Mouse (Mus musculus) kidney, embryonic 16.5 days (tissue): Measurements from ENCODE around the gene U2af2. TPM values are rescaled to one million over a fixed set of nuclear protein-coding genes. Genes with fewer than 3 reads are reported as not detected.

Experiments used
- ATAC-seq: fragments of 200-750 bp; cut with Nextera tagmentation; 2 replicates; pipeline ENCODE4 v1.8.0; 2017; ENCODE audit warnings: moderate TSS enrichment; ENCODE audit not compliant: low FRiP score, low TSS enrichment
- H3K27ac ChIP-seq: fragments of 300-500 bp; sonication (generic); 2 replicates; pipeline ENCODE4 v1.5.1; 2014; ENCODE audit warnings: low read length
- H3K27me3 ChIP-seq: fragments of 300-500 bp; sonication (generic); 2 replicates; pipeline ENCODE4 v1.6.1; 2014; ENCODE audit warnings: low read length, control low read depth, mixed read lengths; ENCODE audit not compliant: insufficient read depth
- H3K36me3 ChIP-seq: fragments of 300-500 bp; sonication (generic); 2 replicates; pipeline ENCODE4 v1.6.1; 2014; ENCODE audit warnings: low read length, control low read depth, mixed read lengths; ENCODE audit not compliant: insufficient read depth
- H3K4me1 ChIP-seq: fragments of 300-500 bp; sonication (generic); 2 replicates; pipeline ENCODE4 v1.6.1; 2014; ENCODE audit warnings: low read length, control low read depth, mixed read lengths; ENCODE audit not compliant: insufficient read depth
- H3K4me2 ChIP-seq: fragments of 300-500 bp; sonication (generic); replicated peaks from 2 replicates; pipeline ENCODE4 v1.6.1; 2014; ENCODE audit warnings: low read depth, low read length
- H3K4me3 ChIP-seq: fragments of 300-500 bp; sonication (generic); 2 replicates; pipeline ENCODE4 v1.5.1; 2014; ENCODE audit warnings: mild to moderate bottlenecking, low read length
- H3K9ac ChIP-seq: fragments of 300-500 bp; sonication (generic); replicated peaks from 2 replicates; pipeline ENCODE4 v1.6.1; 2014; ENCODE audit warnings: low read length
- H3K9me3 ChIP-seq: fragments of 300-500 bp; sonication (generic); 2 replicates; pipeline ENCODE4 v1.6.1; 2016; ENCODE audit warnings: low read length, control low read depth
- WGBS: fragments of 180-500 bp; shearing (Covaris S2); extraction: QIAGEN DNeasy Blood & Tissue Kit; methylation state at CpG from one replicate; pipeline ENCODE4 v1.1.7; 2014; 5-methylcytosine and 5-hydroxymethylcytosine counted together
- polyA plus RNA-seq: library from polyadenylated mRNA; unstranded; fragments of >200 nt; fragmentation: Nextera tagmentation; extraction: Ambion mirVana; gene quantifications from 2 replicates; pipeline ENCODE4 v1.2.1, GENCODE M21; 2015

U2af2 gene
- polyA plus RNA-seq, 1 experiment from 2014 or later: 139 TPM

DNA sequence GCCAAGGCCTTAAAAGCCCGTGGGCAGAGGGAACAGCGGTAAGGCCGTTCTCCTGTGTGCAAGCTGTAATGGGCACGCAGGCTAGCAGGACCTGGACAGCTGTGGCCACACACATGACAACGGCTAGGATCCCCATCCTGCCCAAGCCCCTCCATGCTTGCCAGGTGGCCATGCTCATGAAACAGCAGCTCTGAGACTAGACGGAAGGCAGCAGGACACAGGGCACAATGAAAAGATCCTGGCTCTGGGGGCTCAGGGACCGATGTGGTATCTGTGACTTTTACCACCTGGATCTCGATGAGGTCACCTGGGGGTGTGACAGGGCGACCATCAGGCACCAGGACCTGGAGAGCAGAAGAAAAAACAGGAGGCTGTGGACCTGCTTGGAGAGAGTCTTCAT lies 25.8 kb upstream of the U2af2 start:
- no peak overlapping the region for H3K9ac ChIP-seq
- WGBS: 94% methylated on average over 9 of the region's 9 CpGs
- no peak overlapping the region for H3K27ac ChIP-seq
- H3K4me1 ChIP-seq: peaks cover 16% of the 10 kb centered on the region; the same call in 1 of the 2 replicates
- H3K9me3 ChIP-seq: peaks cover 23% of the 10 kb centered on the region
- H3K27me3 ChIP-seq: no peaks in the 10 kb centered on the region
- H3K36me3 ChIP-seq: peaks cover 53% of the 10 kb centered on the region
- H3K4me3 ChIP-seq: no peak overlapping the region
- H3K4me2 ChIP-seq: no peak overlapping the region
- no peak for ATAC-seq

DNA sequence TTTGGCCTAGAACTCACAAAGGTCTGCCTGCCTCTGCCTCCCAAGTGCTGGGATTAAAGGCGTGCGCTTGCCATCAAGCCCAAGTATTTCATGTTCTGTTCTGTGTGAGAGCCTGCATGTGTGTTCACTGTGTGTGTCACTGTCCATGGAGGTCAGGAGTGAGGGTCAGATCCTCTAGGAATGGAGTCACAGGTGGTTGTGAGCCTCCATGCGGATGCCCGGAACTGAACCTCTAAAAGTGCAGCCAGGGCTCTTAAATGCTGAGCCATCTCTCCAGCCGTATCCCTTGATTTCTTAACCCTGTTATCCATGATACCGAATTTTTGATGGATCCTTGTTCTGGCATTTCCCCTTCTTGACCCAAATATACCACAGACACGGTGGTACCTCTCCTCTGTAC lies 24.9 kb upstream of the U2af2 start:
- Histone ChIP-seq H3K9ac (no peak overlapping the region), H3K9me3 (peaks cover 14% of the 10 kb centered on the region), H3K27me3 (no peaks in the 10 kb centered on the region), H3K4me2 (no peak overlapping the region), H3K27ac (no peak overlapping the region), H3K4me1 (peaks cover 16% of the 10 kb centered on the region; the same call in 1 of the 2 replicates), H3K36me3 (peaks cover 47% of the 10 kb centered on the region), H3K4me3 (no peak overlapping the region)
- 95% methylated on average over 7 of the region's 7 CpGs for WGBS
- ATAC-seq: no peak

DNA sequence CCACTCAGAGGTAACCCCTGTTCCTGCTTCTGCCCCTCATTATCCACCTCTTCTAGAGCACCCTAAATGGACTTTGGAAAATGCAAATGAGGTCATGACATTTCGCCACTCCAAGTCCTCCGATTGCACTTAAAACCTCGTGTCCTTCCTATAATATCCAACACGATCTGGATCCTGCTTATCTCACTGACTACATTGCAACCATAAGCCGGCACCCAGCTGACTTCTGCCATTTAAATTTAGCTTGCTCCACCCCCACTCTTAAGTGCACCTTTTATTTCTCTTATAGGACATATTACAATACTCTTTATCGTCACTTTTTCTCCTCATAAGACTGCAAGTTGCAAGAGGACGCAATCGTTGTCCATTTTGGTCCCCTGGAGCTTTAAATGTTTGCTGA lies 24.5 kb upstream of the U2af2 start:
- Histone ChIP-seq H3K4me2 (peak overlapping the region; percentile 48), H3K4me3 (peak overlapping the region; percentile 81), H3K27ac (peak overlapping the region; percentile 99), H3K9ac (no peak overlapping the region), H3K9me3 (peaks cover 10% of the 10 kb centered on the region; the same call in 1 of the 2 replicates), H3K36me3 (peaks cover 43% of the 10 kb centered on the region), H3K4me1 (peaks cover 16% of the 10 kb centered on the region; the same call in 1 of the 2 replicates), H3K27me3 (no peaks in the 10 kb centered on the region)
- 87% methylated on average over 8 of the region's 8 CpGs for WGBS
- ATAC-seq: no peak

DNA sequence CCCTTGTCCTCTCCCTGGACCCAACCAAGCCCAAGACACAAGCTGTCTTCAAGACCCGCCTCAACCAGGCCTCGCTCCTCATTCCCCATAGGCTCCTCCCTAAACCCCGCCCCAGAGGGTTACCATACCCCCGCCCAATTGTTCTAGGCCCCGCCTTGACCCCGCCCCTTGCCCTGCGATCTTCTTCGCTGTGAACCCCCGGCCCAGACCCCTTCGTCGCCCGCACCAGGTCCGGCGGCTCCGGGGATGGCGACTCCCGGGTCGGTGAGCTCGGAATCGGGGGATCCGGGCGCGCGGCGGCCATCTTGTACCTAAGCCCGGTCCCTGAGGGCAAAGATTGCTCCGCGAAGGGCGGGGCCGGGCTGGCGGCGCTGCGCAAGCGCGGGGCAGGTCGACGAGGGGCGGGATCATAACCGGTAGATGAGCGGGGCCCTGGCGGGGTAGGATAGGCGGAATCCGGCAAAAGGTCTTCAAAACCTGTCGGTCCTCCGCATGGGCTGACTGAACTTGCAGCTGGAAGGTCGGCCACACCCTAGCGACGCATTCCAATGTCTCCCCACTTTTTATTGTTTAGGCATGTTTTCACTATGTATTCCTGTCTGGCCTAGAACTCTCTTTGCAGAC lies 23.7 kb upstream of the U2af2 start, which contains the start of gene Zfp784:
Gene Zfp784, minus strand, starts transcription at position 338 of the 624 bp plus-strand sequence.
- ATAC-seq: peak; percentile 97
- Histone ChIP-seq H3K4me2 (peak within 1 kb of the TSS; percentile 48), H3K36me3 (peaks cover 35% of the 10 kb centered on the region), H3K27me3 (no peaks in the 10 kb centered on the region), H3K4me1 (peaks cover 16% of the 10 kb centered on the region; the same call in 1 of the 2 replicates), H3K27ac (peak within 1 kb of the TSS; percentile 99), H3K4me3 (peak within 1 kb of the TSS; percentile 81), H3K9ac (peak within 1 kb of the TSS; percentile 95), H3K9me3 (peaks cover 6% of the 10 kb centered on the region; the same call in 1 of the 2 replicates)
- WGBS: under 1% methylated on average over 48 of the region's 48 CpGs

DNA sequence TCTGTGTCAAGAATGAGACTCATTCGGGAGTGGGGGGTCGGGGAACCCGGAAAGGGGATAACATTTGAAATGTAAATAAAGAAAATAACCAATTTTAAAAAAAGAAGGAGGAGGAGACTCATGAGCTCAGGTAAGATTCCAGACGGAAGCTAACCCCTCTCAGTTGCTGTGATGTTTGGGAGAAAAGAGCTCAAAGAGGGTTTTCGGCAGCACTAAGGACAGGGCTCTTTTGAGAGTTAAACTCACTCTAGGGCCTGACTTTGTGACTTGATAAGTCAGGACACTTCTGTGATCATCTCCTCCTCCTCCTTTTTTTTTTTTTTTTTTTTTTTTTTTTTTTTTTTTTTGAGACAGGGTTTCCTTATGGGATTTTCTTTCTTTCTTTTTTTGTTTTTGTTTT lies 23.0 kb upstream of the U2af2 start:
- Histone ChIP-seq H3K4me2 (peak overlapping the region; percentile 48), H3K9ac (peak overlapping the region; percentile 95), H3K4me3 (peak overlapping the region; percentile 81), H3K4me1 (peaks cover 16% of the 10 kb centered on the region; the same call in 1 of the 2 replicates), H3K27me3 (no peaks in the 10 kb centered on the region), H3K9me3 (peaks cover 6% of the 10 kb centered on the region; the same call in 1 of the 2 replicates), H3K27ac (peak overlapping the region; percentile 99), H3K36me3 (peaks cover 30% of the 10 kb centered on the region)
- WGBS: 27% methylated on average over 5 of the region's 5 CpGs
- no peak for ATAC-seq

DNA sequence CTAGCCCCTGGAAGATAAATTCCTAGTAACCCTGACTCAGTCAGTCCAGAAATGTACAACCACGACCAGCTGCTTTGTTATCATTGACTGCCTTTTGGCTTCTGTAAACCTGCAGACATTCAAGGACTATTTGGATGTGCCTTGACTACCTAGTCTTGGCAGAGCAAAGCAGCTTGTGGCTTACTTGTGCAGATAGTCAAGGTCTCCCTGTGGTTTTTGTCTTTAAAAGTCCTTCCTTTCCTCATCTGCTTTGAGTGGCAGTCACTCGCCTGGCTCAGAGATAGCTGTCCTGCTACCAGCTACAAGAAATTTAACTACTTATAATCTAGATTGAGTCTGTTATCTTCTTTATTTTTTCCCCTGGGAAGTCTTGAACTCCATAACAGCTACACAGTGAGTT lies 17.0 kb upstream of the U2af2 start:
- 79% methylated on average over 2 of the region's 2 CpGs for WGBS
- Histone ChIP-seq H3K9ac (no peak overlapping the region), H3K4me1 (no peaks in the 10 kb centered on the region), H3K27ac (no peak overlapping the region), H3K4me3 (no peak overlapping the region), H3K27me3 (no peaks in the 10 kb centered on the region), H3K9me3 (no peaks in the 10 kb centered on the region), H3K4me2 (no peak overlapping the region), H3K36me3 (peaks cover 4% of the 10 kb centered on the region)
- ATAC-seq: no peak

DNA sequence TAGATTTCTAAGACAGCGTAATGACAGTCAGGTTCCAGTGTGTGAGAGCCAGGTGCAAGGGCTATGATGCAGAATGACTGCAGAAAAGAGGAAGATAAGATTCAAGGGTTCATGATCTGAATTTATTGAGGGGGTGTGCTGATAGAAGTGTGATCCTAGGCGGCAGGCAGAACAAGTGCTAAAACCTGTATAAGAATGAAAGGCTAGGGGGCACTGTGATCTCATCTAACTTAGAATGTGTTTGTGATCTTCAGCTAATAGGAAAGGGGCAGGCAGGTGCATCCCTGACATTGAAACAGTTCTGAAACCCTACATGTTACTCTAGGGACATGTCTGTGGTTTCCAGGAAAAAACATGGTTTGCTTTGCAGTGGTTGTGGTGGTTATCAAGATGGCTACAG lies 15.8 kb upstream of the U2af2 start:
- Histone ChIP-seq H3K4me1 (peaks cover 8% of the 10 kb centered on the region), H3K27me3 (no peaks in the 10 kb centered on the region), H3K36me3 (peaks cover 3% of the 10 kb centered on the region), H3K9ac (no peak overlapping the region), H3K27ac (no peak overlapping the region), H3K4me2 (no peak overlapping the region), H3K4me3 (no peak overlapping the region), H3K9me3 (no peaks in the 10 kb centered on the region)
- no peak for ATAC-seq
- 64% methylated on average over 2 of the region's 2 CpGs for WGBS

DNA sequence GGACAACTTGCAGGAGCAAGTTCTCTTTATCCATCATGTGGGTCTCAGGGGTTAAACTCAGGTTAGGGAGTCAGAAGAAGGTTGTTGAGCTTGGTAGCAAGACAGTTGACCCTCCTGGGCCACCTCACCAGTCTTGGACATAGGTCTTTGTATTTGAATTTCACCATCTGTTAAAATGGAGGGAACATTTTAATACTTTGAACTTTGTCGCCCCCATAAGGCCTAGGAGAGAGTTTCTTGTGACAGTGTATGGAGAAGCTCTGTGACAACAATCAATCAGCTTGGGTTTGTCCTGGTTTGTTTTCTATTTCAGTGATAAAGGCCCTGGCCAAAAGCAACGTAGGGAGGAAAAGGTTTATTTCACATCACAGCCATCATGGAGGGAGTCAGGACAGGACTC lies 14.6 kb upstream of the U2af2 start:
- Histone ChIP-seq H3K27me3 (peaks cover 4% of the 10 kb centered on the region; the same call in 1 of the 2 replicates), H3K36me3 (no peaks in the 10 kb centered on the region), H3K4me1 (peaks cover 11% of the 10 kb centered on the region), H3K4me3 (no peak overlapping the region), H3K9ac (no peak overlapping the region), H3K27ac (no peak overlapping the region), H3K4me2 (no peak overlapping the region), H3K9me3 (no peaks in the 10 kb centered on the region)
- 33% methylated on average over 2 of the region's 2 CpGs for whole genome bisulfite sequencing
- no peak for ATAC-seq

DNA sequence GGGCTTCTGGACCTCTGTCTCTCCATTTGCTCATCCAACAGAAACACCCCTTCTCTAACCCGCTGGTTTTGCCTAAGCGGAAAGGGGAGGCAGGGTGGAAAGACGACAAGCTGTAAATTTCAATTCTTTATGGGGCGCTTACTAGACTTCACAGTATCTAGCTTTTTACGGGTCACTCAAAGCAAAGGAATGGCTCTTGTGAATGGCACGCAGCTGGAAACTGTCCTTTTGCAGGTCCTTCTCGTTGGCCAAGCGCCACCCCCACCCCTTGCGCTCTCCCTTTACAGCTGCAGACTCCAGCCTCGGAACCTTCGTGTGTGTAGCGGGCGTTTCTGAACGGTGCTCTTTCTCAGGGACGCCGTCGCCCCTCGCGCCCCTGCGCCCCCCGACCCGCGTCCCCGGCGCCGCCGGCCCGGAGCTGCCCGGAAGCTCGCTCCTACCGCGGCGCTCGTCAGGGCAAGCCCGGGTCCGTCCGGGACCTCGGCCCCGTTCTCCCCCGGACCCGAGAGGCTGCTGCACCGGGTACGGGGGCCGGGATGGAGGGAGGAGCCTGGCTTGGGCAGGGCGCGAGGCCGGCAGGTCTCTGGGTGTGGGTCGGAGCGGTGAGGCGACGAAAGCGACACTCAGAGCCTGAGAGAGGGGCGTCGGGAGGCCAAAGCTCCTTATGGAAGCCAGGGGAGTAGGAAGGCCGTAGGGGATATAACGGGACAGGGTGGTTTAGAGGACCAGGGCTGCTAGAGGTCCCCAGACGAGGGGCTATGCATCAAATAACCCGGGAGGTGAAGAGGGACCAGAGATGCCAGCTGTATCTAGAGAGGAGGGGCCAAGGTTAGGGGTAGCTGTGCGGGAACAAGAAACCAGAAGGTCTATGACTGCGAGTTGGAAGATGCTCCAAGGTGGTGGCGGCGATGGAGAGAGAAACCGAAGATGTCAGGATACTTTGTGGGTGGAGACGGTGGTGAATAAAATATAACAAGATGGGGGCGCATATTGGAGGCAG lies 10.4 kb upstream of the U2af2 start, which contains the start of gene Zfp580:
Gene Zfp580, plus strand, starts transcription at position 346 of the 1,000 bp plus-strand sequence.
- Histone ChIP-seq H3K9me3 (no peaks in the 10 kb centered on the region), H3K27ac (peak within 1 kb of the TSS; percentile 90), H3K9ac (peak within 1 kb of the TSS; percentile 90), H3K4me3 (peak within 1 kb of the TSS; percentile 75), H3K27me3 (peaks cover 41% of the 10 kb centered on the region), H3K36me3 (no peaks in the 10 kb centered on the region), H3K4me1 (peaks cover 30% of the 10 kb centered on the region), H3K4me2 (peak within 1 kb of the TSS; percentile 93)
- under 1% methylated on average over 65 of the region's 65 CpGs for WGBS
- ATAC-seq: peak; percentile 82
